Mouse (Mus musculus): ENCODE data around the gene Psma6. TPM values are rescaled to one million over a fixed set of nuclear protein-coding genes. Genes with fewer than 3 reads are reported as not detected.
"Not testable (repeated sequence)": the region's sequence is repeated elsewhere in the genome, so short reads cannot be mapped to it uniquely, and the experiment has no call there.

The Psma6 gene
- polyA plus RNA-seq (2016; fragmentation: Nextera tagmentation; extraction: Ambion mirVana), result 282 and 290 TPM in 2 replicates

GRCm38 (mm10) chr12:55384023-55384749 lies at the start of gene Psma6:
TSS of gene Psma6 (plus strand) at chr12:55384222.
- no peak within 1 kb of the TSS for H3K9ac ChIP-seq
- 0 out of 2 replicates have a peak, but pooled peaks cover 6% of the 10 kb centered on the region for H3K36me3 ChIP-seq
- H3K4me1 ChIP-seq, result peaks cover 25% of the 10 kb centered on the region
- 72% methylated on average over 10 of the region's 10 CpGs for WGBS (ENCODE audit: insufficient replicate concordance)
- no peak within 1 kb of the TSS for H3K4me2 ChIP-seq
- H3K9me3 ChIP-seq (replicated peaks), result no peaks in the 10 kb centered on the region
- no peak within 1 kb of the TSS for H3K4me3 ChIP-seq
- no peak for ATAC-seq
- no peak within 1 kb of the TSS for H3K27ac ChIP-seq
- H3K27me3 ChIP-seq (replicated peaks), result no peaks in the 10 kb centered on the region

- WGBS (ENCODE audit: insufficient replicate concordance), result 85% methylated on average over 1 of the region's 2 CpGs
- not testable (repeated sequence) for H3K9ac ChIP-seq; H3K4me2 ChIP-seq; H3K36me3 ChIP-seq; H3K4me1 ChIP-seq; H3K4me3 ChIP-seq; ATAC-seq; H3K27ac ChIP-seq; H3K27me3 ChIP-seq (replicated peaks); H3K9me3 ChIP-seq (replicated peaks)
These were observed 45.5 kb upstream of the Psma6 start for GRCm38 (mm10) chr12:55338490-55338889.

GRCm38 (mm10) chr12:55343045-55343444 lies 41.0 kb upstream of the Psma6 start:
- ATAC-seq; H3K27me3 ChIP-seq (replicated peaks); H3K4me3 ChIP-seq; H3K9ac ChIP-seq; H3K36me3 ChIP-seq; H3K4me1 ChIP-seq; H3K9me3 ChIP-seq (replicated peaks); H3K4me2 ChIP-seq: not testable (repeated sequence)
- 0 out of 2 replicates have a peak overlapping the region, but pooled peaks have one; percentile 37 for H3K27ac ChIP-seq
- 14% methylated on average over 1 of the region's 1 CpGs for WGBS (ENCODE audit: insufficient replicate concordance)

DNA sequence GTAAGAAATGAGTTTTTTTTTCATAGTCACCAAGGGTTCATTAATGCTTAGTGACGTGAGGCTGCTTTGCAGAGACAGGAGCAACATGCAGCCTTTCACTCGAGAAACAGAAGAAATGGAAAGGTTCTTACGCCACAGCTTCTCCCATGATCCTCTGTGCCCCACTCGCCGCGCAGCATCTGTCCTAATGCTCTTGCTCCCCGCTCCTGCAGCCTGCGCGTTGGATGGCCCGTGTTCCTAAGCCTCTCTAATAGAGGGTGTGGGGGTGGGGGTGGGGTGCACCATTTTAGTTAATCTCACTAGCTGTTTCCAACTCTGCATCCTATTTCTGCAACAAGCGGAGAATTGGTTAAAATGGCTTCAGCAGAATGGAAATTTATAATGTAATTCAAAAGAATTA lies 40.0 kb upstream of the Psma6 start:
- Histone ChIP-seq H3K27ac (no peak overlapping the region), H3K36me3 (no peaks in the 10 kb centered on the region), H3K9ac (no peak overlapping the region), H3K9me3 (replicated peaks) (no peaks in the 10 kb centered on the region), H3K4me1 (peaks cover 11% of the 10 kb centered on the region), H3K4me2 (no peak overlapping the region), H3K4me3 (no peak overlapping the region), H3K27me3 (replicated peaks) (0 out of 2 replicates have a peak, but pooled peaks cover 4% of the 10 kb centered on the region)
- ATAC-seq, result no peak
- WGBS (ENCODE audit: insufficient replicate concordance), result 82% methylated on average over 11 of the region's 11 CpGs

GRCm38 (mm10) chr12:55344583-55344982 lies 39.4 kb upstream of the Psma6 start:
- Histone ChIP-seq H3K9ac (no peak overlapping the region), H3K36me3 (no peaks in the 10 kb centered on the region), H3K4me2 (no peak overlapping the region), H3K9me3 (replicated peaks) (no peaks in the 10 kb centered on the region), H3K27ac (no peak overlapping the region), H3K4me1 (peaks cover 11% of the 10 kb centered on the region), H3K4me3 (no peak overlapping the region), H3K27me3 (replicated peaks) (0 out of 2 replicates have a peak, but pooled peaks cover 8% of the 10 kb centered on the region)
- no peak for ATAC-seq
- 73% methylated on average over 13 of the region's 13 CpGs for WGBS (ENCODE audit: insufficient replicate concordance)

- no peak for ATAC-seq
- Histone ChIP-seq H3K9ac (no peak overlapping the region; the same call in 1 of the 2 replicates), H3K9me3 (replicated peaks) (no peaks in the 10 kb centered on the region), H3K4me3 (no peak overlapping the region), H3K27me3 (replicated peaks) (peaks cover 13% of the 10 kb centered on the region; the same call in 1 of the 2 replicates), H3K27ac (no peak overlapping the region), H3K4me1 (0 out of 2 replicates have a peak, but pooled peaks cover 2% of the 10 kb centered on the region), H3K36me3 (no peaks in the 10 kb centered on the region), H3K4me2 (no peak overlapping the region)
- WGBS (ENCODE audit: insufficient replicate concordance), result 68% methylated on average over 6 of the region's 6 CpGs
These were observed 30.6 kb upstream of the Psma6 start for GRCm38 (mm10) chr12:55353423-55353822.

DNA sequence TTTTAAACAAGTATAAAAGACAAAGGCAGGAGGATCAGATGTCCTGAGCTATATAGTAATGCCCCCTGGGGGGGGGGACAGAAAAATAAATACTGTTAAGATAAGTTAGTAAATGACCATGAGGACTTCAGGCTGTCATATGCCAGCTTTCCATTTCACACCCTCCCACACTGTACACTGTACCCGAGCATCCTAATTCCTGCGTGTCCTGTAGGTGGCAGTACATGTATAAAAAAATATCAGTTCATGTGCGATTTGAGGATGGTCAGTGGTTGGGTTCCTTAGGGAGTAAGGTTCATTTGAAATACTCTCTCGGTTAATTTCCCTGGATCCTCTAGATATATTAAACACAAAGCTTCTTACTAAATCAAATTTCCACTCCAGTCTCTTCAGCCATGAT lies 29.1 kb upstream of the Psma6 start:
- Histone ChIP-seq H3K36me3 (no peaks in the 10 kb centered on the region), H3K27me3 (replicated peaks) (peaks cover 10% of the 10 kb centered on the region; the same call in 1 of the 2 replicates), H3K4me1 (0 out of 2 replicates have a peak, but pooled peaks cover 2% of the 10 kb centered on the region), H3K9me3 (replicated peaks) (no peaks in the 10 kb centered on the region), H3K27ac (no peak overlapping the region), H3K9ac (no peak overlapping the region), H3K4me3 (no peak overlapping the region), H3K4me2 (no peak overlapping the region)
- ATAC-seq, result 0 out of 2 replicates have a peak, but pooled peaks have one; percentile 30
- 53% methylated on average over 4 of the region's 4 CpGs for WGBS (ENCODE audit: insufficient replicate concordance)

DNA sequence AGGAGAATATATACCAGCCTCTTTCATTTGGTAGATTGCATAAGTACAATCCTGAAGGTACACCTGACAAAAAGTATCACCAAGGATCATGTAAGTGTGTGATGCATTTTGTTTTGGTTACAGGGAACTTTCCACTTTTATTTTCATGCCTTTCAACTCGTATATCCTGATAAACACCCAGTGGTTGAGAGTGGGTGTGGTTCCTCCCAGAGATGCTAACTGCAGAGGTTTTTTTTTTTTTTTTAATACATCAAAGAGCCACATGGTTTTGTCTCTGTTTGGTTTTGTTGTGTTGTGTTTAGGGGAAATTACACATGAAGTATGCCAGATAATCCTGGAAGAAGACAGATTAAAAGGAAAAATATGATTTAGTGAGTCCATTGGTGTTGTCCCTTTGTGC lies 26.7 kb upstream of the Psma6 start:
- Histone ChIP-seq H3K4me1 (0 out of 2 replicates have a peak, but pooled peaks cover 2% of the 10 kb centered on the region), H3K36me3 (no peaks in the 10 kb centered on the region), H3K4me2 (no peak overlapping the region), H3K27me3 (replicated peaks) (peaks cover 20% of the 10 kb centered on the region), H3K4me3 (no peak overlapping the region), H3K27ac (no peak overlapping the region), H3K9me3 (replicated peaks) (no peaks in the 10 kb centered on the region), H3K9ac (no peak overlapping the region)
- 11% methylated on average over 1 of the region's 1 CpGs for WGBS (ENCODE audit: insufficient replicate concordance)
- ATAC-seq, result no peak

GRCm38 (mm10) chr12:55360929-55361328 lies 23.1 kb upstream of the Psma6 start:
- no peak for ATAC-seq
- peaks cover 17% of the 10 kb centered on the region for H3K27me3 ChIP-seq (replicated peaks)
- no peaks in the 10 kb centered on the region for H3K4me1 ChIP-seq
- H3K36me3 ChIP-seq, result no peaks in the 10 kb centered on the region
- H3K27ac ChIP-seq, result no peak overlapping the region
- H3K9me3 ChIP-seq (replicated peaks), result no peaks in the 10 kb centered on the region
- no peak overlapping the region for H3K4me2 ChIP-seq
- WGBS (ENCODE audit: insufficient replicate concordance), result 31% methylated on average over 5 of the region's 5 CpGs
- no peak overlapping the region for H3K4me3 ChIP-seq
- no peak overlapping the region for H3K9ac ChIP-seq

DNA sequence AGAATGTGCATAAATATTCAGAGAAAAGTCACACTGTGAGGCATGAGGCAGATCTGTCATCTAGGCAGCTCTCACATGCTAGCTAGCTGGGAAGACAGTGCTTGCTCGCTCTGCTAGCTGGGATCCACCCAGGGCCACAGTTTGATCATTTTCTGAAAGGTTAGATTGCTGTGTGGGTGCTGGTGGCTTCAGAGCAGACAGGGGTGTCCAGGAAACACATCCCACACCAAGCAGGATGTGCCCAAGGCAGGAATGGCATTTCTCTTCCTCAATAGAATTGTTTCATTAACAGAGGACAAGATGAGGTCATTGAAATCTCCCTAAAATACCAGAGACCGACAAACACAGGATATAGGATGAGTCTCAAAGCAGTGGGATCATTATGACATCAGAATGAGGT lies 18.9 kb upstream of the Psma6 start:
- Histone ChIP-seq H3K27me3 (replicated peaks) (peaks cover 9% of the 10 kb centered on the region; the same call in 1 of the 2 replicates), H3K27ac (no peak overlapping the region), H3K36me3 (0 out of 2 replicates have a peak, but pooled peaks cover 3% of the 10 kb centered on the region), H3K9me3 (replicated peaks) (no peaks in the 10 kb centered on the region), H3K4me2 (no peak overlapping the region), H3K4me3 (no peak overlapping the region), H3K4me1 (no peaks in the 10 kb centered on the region), H3K9ac (no peak overlapping the region)
- 70% methylated on average over 2 of the region's 2 CpGs for WGBS (ENCODE audit: insufficient replicate concordance)
- no peak for ATAC-seq

DNA sequence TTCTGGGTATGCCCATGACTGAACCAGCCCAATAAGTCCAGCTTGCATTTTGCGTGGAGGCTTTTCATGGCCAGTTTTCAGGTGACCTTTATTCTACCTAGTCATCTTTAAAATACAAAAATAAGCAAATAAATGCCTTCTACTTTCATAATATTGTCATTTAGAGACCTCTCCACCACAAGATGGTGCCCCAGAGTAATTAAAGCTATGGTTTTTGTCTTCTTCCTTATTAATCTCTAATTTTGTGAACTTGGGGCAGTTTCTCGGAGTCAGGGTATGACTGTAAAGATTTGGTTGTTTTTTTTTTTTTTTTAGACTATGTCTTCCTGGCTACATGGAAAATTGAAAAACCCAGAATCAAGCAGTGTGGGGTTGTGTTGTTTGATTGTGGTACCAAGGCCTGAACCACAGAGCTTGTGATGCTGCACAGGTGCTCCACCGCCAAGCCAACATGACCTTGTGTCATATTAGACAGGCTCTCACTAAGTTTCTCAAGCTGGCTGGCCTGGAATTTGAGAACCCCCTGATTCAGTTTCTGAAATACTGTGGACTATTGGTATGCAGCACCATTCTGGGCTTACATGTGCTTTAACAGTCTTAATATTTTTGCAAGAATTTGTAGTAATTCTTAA lies 11.5 kb upstream of the Psma6 start:
- no peak overlapping the region for H3K27ac ChIP-seq
- H3K4me1 ChIP-seq, result no peaks in the 10 kb centered on the region
- no peak for ATAC-seq
- H3K4me2 ChIP-seq, result no peak overlapping the region
- H3K9ac ChIP-seq, result no peak overlapping the region
- no peak overlapping the region for H3K4me3 ChIP-seq
- 81% methylated on average over 3 of the region's 3 CpGs for WGBS (ENCODE audit: insufficient replicate concordance)
- no peaks in the 10 kb centered on the region for H3K27me3 ChIP-seq (replicated peaks)
- H3K9me3 ChIP-seq (replicated peaks), result no peaks in the 10 kb centered on the region
- H3K36me3 ChIP-seq, result peaks cover 7% of the 10 kb centered on the region

GRCm38 (mm10) chr12:55376956-55377609 lies 6.9 kb upstream of the Psma6 start:
- no peaks in the 10 kb centered on the region for H3K27me3 ChIP-seq (replicated peaks)
- no peaks in the 10 kb centered on the region for H3K9me3 ChIP-seq (replicated peaks)
- no peak overlapping the region for H3K4me3 ChIP-seq
- ATAC-seq, result no peak
- H3K9ac ChIP-seq, result no peak overlapping the region
- 82% methylated on average over 16 of the region's 16 CpGs for WGBS (ENCODE audit: insufficient replicate concordance)
- no peak overlapping the region for H3K27ac ChIP-seq
- peaks cover 14% of the 10 kb centered on the region for H3K36me3 ChIP-seq
- no peaks in the 10 kb centered on the region for H3K4me1 ChIP-seq
- no peak overlapping the region for H3K4me2 ChIP-seq

All from liver, embryonic 12.5 days (tissue).